Mouse (Mus musculus): Measurements from ENCODE around the gene Zcchc14. TPM values are rescaled to one million over a fixed set of nuclear protein-coding genes. Genes with fewer than 3 reads are reported as not detected.
"Not testable (repeated sequence)": the region's sequence is repeated elsewhere in the genome, so short reads cannot be mapped to it uniquely, and the experiment has no call there.

Zcchc14 gene
- total RNA-seq, 1 experiment from 2014 or later: 5.0 TPM

DNA sequence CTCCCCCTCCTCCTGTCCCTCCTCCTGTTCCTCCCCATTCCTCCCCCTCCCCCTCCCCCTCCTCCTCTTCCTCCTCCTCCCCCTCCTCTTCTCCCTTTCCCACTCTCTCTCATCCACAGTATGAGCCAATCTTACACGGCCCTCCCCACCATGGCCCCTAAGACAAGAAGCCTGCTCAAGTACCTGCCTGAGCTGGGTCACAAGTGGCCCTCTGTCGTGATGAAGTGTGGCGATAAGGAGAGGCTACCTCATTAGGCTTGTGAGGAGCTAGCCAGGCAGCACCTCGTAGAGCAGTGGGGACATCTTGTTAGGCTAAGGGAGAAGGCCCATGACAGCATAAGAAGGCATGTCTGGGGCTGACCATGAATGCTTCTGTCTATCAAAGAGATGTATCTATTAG is 20.5 kb upstream of the Zcchc14 start:
- no peak for ATAC-seq (replicated peaks in 1 of 2; ENCODE audit: insufficient read depth in 1 of 2, low FRiP score in 2 of 2, low TSS enrichment in 1 of 2, low read depth in 1 of 2, poor library complexity in 2 of 2, severe bottlenecking in 2 of 2)

DNA sequence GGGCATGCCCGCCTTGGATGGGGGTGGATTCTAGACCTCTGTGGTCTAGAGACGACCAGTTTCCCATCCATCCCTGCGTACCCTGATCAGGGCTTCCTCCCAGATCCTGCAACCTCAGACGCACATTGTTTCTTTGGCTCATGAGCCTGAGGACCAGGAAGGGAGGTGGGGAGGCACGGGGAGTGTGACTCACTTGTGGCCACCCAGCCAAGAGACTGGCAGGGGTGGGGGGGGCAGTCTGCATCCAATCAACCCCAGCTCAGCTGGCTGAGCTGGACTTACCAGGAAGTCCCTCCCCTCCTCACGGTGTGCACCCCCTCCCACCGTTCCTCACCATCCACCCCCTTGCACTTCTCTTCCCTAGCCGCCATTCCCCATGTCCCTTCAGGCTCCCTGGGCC is 16.5 kb upstream of the Zcchc14 start:
- ATAC-seq (replicated peaks in 1 of 2; ENCODE audit: insufficient read depth in 1 of 2, low FRiP score in 2 of 2, low TSS enrichment in 1 of 2, low read depth in 1 of 2, poor library complexity in 2 of 2, severe bottlenecking in 2 of 2): no peak

DNA sequence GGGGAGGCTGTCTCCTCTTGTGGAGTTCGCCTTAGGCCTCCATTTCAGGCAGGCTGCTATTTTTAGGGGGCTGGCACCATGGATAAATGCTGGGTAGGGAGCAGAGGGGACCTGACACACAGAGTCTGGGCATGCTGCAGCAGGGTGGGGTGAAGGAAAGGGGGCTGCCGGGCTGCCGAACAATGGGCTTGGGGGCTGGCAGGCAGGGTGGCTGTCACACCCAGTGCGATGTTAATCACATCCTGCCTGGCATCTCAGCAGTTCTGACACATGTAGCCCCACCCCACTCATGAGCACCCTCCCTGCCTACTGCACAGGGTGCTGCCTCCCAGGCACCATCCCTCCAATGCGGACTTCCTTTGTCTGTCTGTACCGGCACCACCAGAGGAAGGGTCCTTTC is 15.9 kb upstream of the Zcchc14 start:
- ATAC-seq (replicated peaks in 1 of 2; ENCODE audit: insufficient read depth in 1 of 2, low FRiP score in 2 of 2, low TSS enrichment in 1 of 2, low read depth in 1 of 2, poor library complexity in 2 of 2, severe bottlenecking in 2 of 2): no peak

DNA sequence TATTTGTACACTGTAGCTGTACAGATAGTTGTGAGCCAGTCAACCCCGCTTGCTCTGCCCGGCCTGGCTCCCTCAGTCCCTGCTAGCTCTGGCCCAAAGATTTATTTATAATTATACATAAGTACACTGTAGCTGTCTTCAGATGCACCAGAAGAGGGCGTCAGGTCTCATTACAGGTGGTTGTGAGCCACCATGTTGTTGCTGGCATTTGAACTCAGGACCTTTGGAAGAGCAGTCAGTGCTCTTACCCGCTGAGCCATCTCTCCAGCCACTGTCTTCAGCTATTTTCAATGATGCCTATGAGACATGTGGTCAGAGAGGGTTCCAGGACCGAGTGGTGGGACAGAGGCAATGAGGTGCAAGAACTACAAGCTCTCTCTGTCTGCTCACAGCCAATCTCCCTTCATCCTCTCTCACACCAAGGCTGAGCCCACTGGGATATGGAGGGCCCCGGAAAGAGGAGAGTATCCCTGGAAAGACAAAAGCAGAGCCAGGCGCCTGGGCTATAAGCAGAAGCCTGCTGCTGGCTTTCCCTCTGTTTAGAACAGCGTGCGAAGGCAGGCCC is 15.3 kb upstream of the Zcchc14 start:
- not testable (repeated sequence) for ATAC-seq (replicated peaks in 1 of 2; ENCODE audit: insufficient read depth in 1 of 2, low FRiP score in 2 of 2, low TSS enrichment in 1 of 2, low read depth in 1 of 2, poor library complexity in 2 of 2, severe bottlenecking in 2 of 2)

DNA sequence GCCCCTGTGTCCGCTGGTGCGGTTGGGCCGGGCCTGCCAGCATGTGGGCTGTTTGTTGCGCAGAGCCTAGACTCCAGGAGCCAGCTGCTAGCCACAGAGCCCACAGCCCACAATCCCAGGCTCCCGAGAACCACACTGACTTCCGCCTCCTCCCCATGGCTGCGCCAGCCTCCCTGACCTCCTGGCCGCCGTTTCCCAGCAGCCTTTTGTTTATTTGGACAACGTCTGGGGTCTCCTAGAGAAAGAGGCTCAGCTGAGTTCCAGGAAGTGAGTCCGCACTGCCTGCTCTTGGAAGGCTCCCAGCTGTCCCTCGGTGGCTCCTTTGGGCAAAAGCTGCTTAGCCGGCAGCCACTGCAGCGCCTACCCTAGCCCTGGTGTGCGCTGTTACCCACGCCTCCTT is 12.6 kb upstream of the Zcchc14 start:
- ATAC-seq (replicated peaks in 1 of 2; ENCODE audit: insufficient read depth in 1 of 2, low FRiP score in 2 of 2, low TSS enrichment in 1 of 2, low read depth in 1 of 2, poor library complexity in 2 of 2, severe bottlenecking in 2 of 2): peak; percentile 43 to 78

DNA sequence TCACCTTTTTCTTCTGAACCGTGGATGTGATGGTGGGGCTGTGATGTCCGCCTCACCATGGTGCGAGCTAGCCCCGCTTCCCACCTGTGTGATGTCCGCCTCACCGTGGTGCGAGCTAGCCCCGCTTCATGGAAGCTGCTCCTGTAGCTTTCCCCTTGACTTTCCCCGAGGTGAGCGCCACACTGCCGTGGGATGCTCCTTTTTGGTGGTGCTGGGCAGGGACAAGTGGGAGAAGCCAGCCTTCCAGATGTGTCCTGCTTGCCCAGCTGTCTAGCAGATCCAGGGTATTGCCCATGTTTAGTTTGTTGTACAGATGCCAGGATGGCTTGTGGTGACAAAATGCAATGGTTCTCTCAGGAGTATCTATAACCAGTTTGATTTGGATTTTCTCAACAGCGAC is 10.4 kb upstream of the Zcchc14 start:
- ATAC-seq (replicated peaks in 1 of 2; ENCODE audit: insufficient read depth in 1 of 2, low FRiP score in 2 of 2, low TSS enrichment in 1 of 2, low read depth in 1 of 2, poor library complexity in 2 of 2, severe bottlenecking in 2 of 2): no peak

DNA sequence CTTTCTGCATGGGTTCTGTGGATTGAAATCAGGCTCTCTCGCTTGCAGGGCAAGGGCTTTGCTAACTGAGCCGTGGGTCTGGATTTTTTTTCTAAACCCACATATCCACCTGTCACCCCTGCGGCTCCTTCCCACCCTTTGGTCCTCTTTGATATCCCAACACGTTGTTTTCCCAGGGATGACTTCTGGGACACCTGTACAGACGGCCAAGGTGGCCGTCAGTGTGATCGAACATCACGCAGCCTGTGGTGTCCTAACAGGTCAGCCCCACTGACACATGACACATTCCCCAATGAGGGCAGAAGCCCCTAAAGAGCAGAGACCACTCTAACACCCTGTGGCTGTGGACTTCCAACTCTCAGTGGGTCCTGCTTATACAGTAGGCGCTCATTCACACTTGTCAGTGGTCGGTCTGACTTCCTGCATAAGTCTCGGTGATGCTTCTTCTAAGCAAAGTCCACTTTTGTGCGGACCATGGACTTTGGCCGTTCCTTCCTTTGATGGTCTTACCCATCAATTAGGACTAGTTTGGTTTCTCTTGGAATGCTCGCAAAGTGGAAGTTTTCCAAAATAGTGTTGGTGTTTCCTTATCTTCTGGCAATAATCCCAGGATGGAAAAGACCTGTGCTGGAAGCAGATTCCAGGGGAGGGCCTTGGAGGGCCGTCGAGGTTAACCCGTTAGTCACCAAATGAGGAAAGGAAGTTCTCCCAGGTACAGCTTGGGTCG is 9.1 kb upstream of the Zcchc14 start:
- ATAC-seq (replicated peaks in 1 of 2; ENCODE audit: insufficient read depth in 1 of 2, low FRiP score in 2 of 2, low TSS enrichment in 1 of 2, low read depth in 1 of 2, poor library complexity in 2 of 2, severe bottlenecking in 2 of 2): no peak

DNA sequence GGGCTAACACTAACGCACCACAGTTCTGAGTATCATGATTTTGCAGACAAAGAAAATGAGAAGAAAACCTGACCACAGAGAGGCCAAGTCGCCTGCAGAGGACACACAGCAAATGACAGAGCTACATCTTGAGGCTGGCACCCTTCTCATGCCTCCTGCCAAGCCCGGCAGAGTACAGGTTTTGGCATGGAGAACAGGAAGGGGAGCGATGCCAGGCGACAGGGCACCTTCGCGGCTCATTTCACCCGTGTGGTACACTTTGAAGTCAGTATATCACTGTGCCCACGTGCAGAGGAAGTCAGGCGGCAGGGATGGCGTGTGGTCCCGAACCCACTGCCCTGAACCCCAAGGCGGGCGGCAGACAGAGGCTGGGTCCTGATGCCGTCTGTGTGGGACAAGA is 7.9 kb upstream of the Zcchc14 start:
- ATAC-seq (replicated peaks in 1 of 2; ENCODE audit: insufficient read depth in 1 of 2, low FRiP score in 2 of 2, low TSS enrichment in 1 of 2, low read depth in 1 of 2, poor library complexity in 2 of 2, severe bottlenecking in 2 of 2): no peak

DNA sequence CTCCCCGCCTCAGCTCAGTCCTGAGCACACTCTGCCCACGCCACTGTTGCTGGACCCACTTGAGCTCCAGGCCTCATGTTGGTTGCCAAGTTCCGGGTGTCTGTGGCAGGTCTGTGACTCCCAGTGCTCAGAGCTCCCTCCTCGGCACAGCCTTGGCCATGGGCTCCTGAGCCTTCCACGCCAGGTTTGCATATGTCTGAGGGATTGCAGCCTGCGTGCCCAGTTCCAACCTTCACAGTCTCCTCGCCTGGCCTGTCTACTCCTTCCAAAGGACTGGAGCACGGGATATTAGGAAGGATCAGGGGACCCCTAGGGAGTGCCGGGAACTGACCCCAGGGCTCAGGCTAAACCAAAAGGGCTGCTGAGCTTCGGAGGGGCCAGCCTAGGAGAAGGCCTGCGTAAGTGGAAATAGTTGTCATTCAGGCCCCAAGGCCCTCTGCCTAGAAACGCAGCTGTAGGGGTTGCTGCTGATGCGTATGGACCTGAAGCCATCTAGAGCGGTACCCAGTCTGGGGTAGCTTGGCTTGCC is 2.3 kb upstream of the Zcchc14 start:
- ATAC-seq (replicated peaks in 1 of 2; ENCODE audit: insufficient read depth in 1 of 2, low FRiP score in 2 of 2, low TSS enrichment in 1 of 2, low read depth in 1 of 2, poor library complexity in 2 of 2, severe bottlenecking in 2 of 2): no peak

DNA sequence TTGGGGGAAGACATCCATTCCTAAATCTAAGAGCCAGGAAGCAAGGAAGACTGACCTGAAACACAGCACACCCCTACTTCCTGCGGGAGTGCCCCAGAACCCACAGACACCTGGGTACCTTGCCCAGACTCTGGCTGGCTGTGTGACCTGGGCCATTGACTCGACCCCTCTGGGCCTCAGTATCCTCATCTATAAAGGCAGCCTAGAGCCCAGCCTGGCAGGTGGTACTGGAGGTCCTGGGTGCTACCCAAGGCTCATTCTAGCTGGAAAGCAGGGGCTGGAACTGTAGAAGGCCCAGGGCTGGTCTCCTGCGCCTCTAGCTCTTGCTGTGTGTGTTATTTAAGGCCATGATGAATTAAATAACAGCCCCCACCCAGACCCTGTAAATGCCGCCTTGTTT is 1.4 kb upstream of the Zcchc14 start:
- ATAC-seq (replicated peaks in 1 of 2; ENCODE audit: insufficient read depth in 1 of 2, low FRiP score in 2 of 2, low TSS enrichment in 1 of 2, low read depth in 1 of 2, poor library complexity in 2 of 2, severe bottlenecking in 2 of 2): no peak

DNA sequence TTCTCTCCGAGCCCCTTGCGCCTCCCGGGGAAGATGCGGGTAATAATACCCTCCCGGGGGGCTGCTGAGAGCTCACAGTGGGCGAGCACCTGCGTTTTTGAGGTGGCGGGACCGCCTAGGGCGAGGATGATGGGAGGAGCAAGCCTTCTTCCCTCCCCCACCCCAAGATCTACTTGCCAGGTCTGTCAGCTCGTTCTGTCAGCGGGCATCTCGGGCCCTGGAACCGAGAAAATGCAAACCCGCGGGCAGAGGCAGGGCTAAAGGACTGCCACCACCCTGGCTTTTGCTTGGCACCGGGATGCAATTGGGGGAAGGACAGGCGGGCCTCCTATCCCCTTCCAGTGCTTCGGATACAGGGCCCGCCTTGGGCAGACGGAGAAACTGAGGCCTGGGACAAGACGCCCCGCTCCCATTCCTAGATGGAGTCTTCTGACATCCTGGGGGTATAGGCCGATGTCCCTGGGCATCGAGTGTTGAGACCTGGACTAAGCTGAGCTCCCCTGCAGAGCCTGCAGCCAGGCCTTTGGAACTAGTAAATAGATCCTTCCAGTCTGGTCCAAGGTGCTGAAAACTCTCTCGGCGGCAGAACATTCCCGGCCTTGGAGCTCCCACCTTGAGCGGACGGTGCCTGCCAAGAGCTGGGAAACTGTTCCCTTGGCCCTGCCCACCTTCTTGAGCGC is 779 bp upstream of the Zcchc14 start:
- ATAC-seq (replicated peaks in 1 of 2; ENCODE audit: insufficient read depth in 1 of 2, low FRiP score in 2 of 2, low TSS enrichment in 1 of 2, low read depth in 1 of 2, poor library complexity in 2 of 2, severe bottlenecking in 2 of 2): no peak

DNA sequence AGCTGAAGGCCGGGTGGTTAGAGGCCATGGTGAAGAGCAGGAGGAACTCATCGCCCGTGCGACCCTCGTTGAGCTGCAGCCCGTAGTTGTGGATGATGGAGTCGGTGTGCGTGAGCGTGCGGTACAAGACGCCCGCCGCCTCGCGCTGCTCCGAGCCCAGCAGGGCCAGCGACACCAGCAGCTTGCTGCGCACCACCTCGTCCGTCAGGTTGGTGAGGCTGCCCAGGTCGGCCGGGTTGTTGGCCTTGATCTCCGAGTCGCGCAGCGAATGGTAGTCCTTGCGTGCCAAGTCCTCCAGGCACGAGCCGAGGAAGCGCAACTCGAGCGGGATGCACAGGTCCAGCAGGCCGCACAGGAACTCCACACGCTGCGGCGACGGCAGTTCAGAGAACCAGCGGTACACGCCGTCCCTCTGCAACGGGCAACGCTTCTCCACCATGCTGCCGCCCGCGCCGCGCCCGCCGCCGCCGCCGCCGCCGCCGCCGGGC is 783 bp downstream of the Zcchc14 start:
- ATAC-seq (replicated peaks in 1 of 2; ENCODE audit: insufficient read depth in 1 of 2, low FRiP score in 2 of 2, low TSS enrichment in 1 of 2, low read depth in 1 of 2, poor library complexity in 2 of 2, severe bottlenecking in 2 of 2): no peak

DNA sequence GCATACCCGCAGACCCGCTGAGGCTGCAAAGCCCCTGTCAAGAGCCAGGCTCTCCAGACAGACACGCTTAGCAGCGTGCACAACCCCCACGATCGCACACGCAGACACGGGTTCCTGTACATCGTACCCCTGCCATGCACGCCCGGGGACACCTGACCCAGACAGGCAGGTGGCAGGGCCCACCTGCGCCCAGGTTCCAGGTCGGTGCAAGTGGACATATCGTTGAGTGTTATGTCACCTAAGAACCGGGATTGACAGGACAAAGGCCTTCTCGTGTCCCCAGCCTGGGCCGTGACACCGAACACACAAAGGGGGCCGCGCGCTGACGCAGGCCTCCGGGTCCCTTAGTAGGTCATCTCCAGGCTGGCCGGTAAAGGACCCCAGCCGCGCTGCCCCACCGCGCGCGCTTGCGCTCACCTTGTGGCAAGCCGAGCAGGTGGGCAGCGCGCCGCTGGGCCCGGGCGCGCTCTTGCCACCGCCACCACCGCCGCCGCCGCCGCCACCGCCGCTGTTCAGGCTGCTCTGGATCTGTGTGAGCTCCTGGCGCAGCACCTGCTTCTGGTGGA is 1.3 kb downstream of the Zcchc14 start:
- ATAC-seq (replicated peaks in 1 of 2; ENCODE audit: insufficient read depth in 1 of 2, low FRiP score in 2 of 2, low TSS enrichment in 1 of 2, low read depth in 1 of 2, poor library complexity in 2 of 2, severe bottlenecking in 2 of 2): no peak

DNA sequence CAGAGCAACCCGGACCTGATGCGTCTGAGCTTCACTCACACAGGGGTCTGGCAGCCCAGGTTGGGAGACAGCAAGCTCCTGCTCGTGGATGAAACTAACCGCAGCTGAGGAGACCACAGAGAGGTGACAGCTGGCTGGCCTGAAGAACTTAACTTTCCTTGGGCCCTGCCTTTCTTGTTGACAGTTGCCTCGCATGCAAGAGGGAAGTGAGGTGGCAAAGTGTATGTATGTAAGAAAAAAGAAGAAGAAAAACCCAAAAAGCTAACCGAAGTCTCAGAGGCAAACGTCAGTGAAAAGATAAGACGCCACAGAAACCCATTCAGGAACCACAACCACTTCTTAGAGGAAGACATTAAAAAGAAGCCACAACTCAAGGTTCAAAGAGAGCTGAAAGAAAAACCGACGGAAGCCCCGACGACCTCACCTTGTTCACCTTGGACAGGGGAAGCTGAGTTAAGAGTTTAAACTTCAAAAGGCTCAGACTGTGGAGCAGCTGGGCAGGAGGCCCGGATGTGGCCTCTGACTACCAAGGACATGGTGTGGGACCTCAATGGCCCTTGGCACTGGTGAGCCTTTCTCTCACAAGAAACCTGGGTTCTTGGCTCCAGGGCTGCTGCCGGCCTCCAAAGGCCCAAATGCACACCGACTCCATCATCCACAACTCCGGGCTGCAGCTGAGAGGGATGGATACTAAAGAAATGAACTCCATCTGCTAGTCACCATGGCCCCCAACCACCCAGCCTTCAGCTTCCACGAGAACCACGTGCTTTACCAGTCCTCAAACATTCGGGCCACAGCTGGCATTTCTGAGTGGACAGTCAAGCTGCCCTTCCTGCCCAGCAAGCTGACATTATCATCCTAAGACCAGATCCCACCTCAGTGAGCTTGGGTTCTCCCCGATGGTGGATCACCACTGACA is 2.1 kb downstream of the Zcchc14 start:
- peak; percentile 62 to 80 for ATAC-seq (replicated peaks in 1 of 2; ENCODE audit: insufficient read depth in 1 of 2, low FRiP score in 2 of 2, low TSS enrichment in 1 of 2, low read depth in 1 of 2, poor library complexity in 2 of 2, severe bottlenecking in 2 of 2)

DNA sequence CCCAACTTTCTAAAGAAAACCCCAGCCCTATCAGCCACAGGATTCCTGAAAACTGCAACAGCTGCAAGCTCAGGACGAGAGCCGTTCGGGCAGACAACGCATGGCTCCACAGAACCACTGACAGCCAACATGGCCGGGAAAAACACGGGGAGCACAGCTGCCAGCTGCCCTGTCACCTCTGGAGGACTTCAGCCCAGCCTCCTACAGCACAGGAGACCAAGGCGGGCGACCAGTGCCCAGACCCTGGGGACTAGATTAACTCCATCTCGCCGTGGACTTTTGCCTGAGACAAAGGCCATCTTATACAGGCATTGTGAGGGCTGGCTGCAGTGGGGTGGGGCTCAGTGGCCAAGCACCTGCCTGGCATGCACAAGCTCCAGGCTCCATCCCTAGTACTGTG is 2.8 kb downstream of the Zcchc14 start:
- no peak for ATAC-seq (replicated peaks in 1 of 2; ENCODE audit: insufficient read depth in 1 of 2, low FRiP score in 2 of 2, low TSS enrichment in 1 of 2, low read depth in 1 of 2, poor library complexity in 2 of 2, severe bottlenecking in 2 of 2)

DNA sequence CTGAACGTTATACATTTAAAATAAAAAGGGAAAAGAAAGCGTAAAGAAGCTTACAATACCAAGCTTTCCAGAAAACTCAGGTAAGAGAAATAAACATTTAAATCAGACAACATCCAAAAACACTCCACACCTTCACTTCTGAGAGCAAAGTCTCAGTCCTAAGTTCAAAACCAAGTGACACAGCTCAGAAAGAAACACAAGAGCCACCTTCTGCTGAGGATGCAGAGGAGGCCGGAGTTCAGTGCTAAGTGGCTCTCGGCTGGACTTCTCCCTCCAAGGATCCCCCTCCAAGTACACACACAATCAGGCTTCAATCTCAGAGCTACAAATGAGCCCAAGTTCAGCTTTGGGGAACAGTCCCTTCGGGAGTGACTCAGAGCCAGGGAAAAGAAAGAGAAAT is 3.3 kb downstream of the Zcchc14 start:
- ATAC-seq (replicated peaks in 1 of 2; ENCODE audit: insufficient read depth in 1 of 2, low FRiP score in 2 of 2, low TSS enrichment in 1 of 2, low read depth in 1 of 2, poor library complexity in 2 of 2, severe bottlenecking in 2 of 2): no peak

DNA sequence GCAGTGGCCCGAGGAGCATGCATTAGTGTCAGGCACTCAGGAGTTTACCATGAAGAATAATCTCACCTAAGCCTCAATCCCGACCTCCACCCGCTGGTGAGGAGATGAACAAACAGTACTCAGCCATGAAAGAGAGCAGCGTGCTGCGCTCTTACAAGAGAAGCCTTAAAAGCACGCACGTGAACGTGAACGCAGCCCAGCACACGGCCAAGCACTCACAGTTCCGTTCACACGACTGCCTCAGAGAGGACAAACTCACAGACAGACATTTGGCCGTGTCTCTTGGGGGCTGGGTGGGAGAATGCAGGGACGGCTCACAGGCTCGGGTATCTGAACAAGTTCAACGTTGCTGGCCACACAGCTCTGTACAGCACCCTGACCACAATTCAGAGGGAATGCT is 4.2 kb downstream of the Zcchc14 start:
- no peak for ATAC-seq (replicated peaks in 1 of 2; ENCODE audit: insufficient read depth in 1 of 2, low FRiP score in 2 of 2, low TSS enrichment in 1 of 2, low read depth in 1 of 2, poor library complexity in 2 of 2, severe bottlenecking in 2 of 2)
